Comparison of ENCODE assay signal across 34 mouse cellular contexts in the genomic region with DNA sequence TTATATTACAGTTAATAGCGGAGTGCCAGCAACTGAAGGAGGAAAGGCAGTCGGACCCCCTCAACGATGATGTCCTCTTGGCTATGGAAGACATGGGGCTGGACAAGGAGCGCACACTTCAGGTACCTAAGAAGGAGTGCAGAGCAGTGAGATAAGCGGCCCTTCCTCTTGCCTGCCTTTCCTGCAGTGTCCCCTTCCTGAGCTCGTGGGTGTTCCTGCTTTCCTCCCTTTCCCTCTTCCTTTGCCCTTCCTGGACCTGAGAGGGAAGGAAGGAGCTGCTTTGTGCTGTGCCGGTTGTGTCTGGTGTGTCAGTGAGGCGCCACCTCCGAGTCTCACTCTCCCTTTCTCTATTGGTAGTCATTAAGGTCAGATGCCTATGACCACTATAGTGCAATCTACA. TPM values are rescaled to one million over a fixed set of nuclear protein-coding genes. Genes with fewer than 3 reads are reported as not detected.
"Had no signal": no experiment of that assay in that cellular context is flagged by ENCODE, and none has a peak within 500 bp of the region (broad histone marks: within the 10 kb centered on the region; RNA-seq: fewer than 3 reads in every experiment).

No protein-coding gene starts in this region.

- H3K4me2 ChIP-seq: hindbrain, embryonic 13.5 days; hindbrain, embryonic 15.5 days; intestine, embryonic 15.5 days; limb, embryonic 12.5 days; liver, embryonic 11.5 days; liver, embryonic 13.5 days; liver, embryonic 15.5 days had no signal

- H3K9ac ChIP-seq: hindbrain, embryonic 13.5 days; hindbrain, embryonic 15.5 days; intestine, embryonic 15.5 days; limb, embryonic 12.5 days; liver, embryonic 13.5 days; liver, embryonic 15.5 days; liver, postnatal 0 days had no signal

- H3K4me1 ChIP-seq: hindbrain, embryonic 13.5 days; hindbrain, embryonic 15.5 days; limb, embryonic 10.5 days; limb, embryonic 12.5 days had no signal

- H3K4me3 ChIP-seq: gastrocnemius, adult 2 months; hindbrain, embryonic 13.5 days; hindbrain, embryonic 15.5 days; intestine, embryonic 15.5 days; layer of hippocampus, adult 2 months; left cerebral cortex, adult 2 months; limb, embryonic 10.5 days; limb, embryonic 12.5 days; liver, embryonic 13.5 days; liver, embryonic 15.5 days had no signal

- H3K27ac ChIP-seq: hindbrain, embryonic 13.5 days; hindbrain, embryonic 15.5 days; intestine, embryonic 15.5 days; layer of hippocampus, adult 2 months; left cerebral cortex, adult 2 months; limb, embryonic 10.5 days; limb, embryonic 12.5 days; liver, embryonic 13.5 days; liver, embryonic 15.5 days had no signal

- DNase-seq: gastrocnemius, adult 2 months; gastrocnemius, postnatal 10 days; gastrocnemius, postnatal 25 days; heart, postnatal 10 days; heart, postnatal 36 days; kidney, adult 18-20 months; kidney, adult 8-10 months; kidney, postnatal 10 days; kidney, postnatal 25 days; kidney, postnatal 4 days; liver; liver, embryonic 13.5 days; liver, postnatal 0 days had no signal

- H3K9me3 ChIP-seq: hindbrain, embryonic 13.5 days; hindbrain, embryonic 15.5 days; intestine, embryonic 15.5 days; limb, embryonic 10.5 days; limb, embryonic 12.5 days; liver, embryonic 13.5 days; liver, embryonic 15.5 days had no signal

- ATAC-seq: inflammation-experienced regulatory T-cells, adult 6 months; intestine, embryonic 15.5 days; intestine, postnatal 0 days; liver, postnatal 0 days had no signal

- H3K27me3 ChIP-seq: hindbrain, embryonic 13.5 days; hindbrain, embryonic 15.5 days; intestine, embryonic 15.5 days; limb, embryonic 12.5 days; liver, embryonic 13.5 days; liver, embryonic 15.5 days had no signal

RNA-seq across cellular contexts. Expression of a gene that starts 33.6 kb away (rescaled TPM):
- total RNA-seq: gastrocnemius, adult 2 months; gastrocnemius, postnatal 25 days; granulocyte monocyte progenitor cell, adult 5-6 weeks; heart, postnatal 36 days; layer of hippocampus, adult 2 months; left cerebral cortex, adult 2 months had no signal
- polyA plus RNA-seq: inflammation-experienced regulatory T-cells, adult 6 months had no signal

RNA-seq across cellular contexts. Expression of a gene that starts 40.6 kb away (rescaled TPM):
- total RNA-seq: gastrocnemius, adult 2 months; gastrocnemius, postnatal 10 days; gastrocnemius, postnatal 4 days; granulocyte monocyte progenitor cell, adult 5-6 weeks; heart, postnatal 10 days; heart, postnatal 36 days; layer of hippocampus, postnatal 10 days had no signal
- polyA plus RNA-seq: heart, embryonic 14.5 days; hindbrain, embryonic 11.5 days; hindbrain, embryonic 13.5 days; hindbrain, embryonic 15.5 days; inflammation-experienced regulatory T-cells, adult 6 months; kidney, embryonic 14.5 days; limb, embryonic 10.5 days; limb, embryonic 12.5 days; limb, embryonic 14.5 days had no signal

RNA-seq across cellular contexts. Expression of a gene that starts 45.7 kb away (rescaled TPM):
- total RNA-seq: gastrocnemius, adult 2 months; gastrocnemius, postnatal 10 days; gastrocnemius, postnatal 25 days; granulocyte monocyte progenitor cell, adult 5-6 weeks; heart, postnatal 10 days; heart, postnatal 36 days; layer of hippocampus, adult 2 months; layer of hippocampus, postnatal 10 days; layer of hippocampus, postnatal 25 days; left cerebral cortex, adult 2 months; left cerebral cortex, postnatal 14 days; left cerebral cortex, postnatal 36 days had no signal
- polyA plus RNA-seq: heart, embryonic 14.5 days; hindbrain, embryonic 11.5 days; hindbrain, embryonic 13.5 days; hindbrain, embryonic 15.5 days; inflammation-experienced regulatory T-cells, adult 6 months; kidney, embryonic 14.5 days; limb, embryonic 10.5 days; limb, embryonic 12.5 days; liver, embryonic 11.5 days had no signal
